ENCODE assay signal across 11 mouse cellular contexts in genomic region chr13:46839236-46839635, GRCm38 (mm10).
"Had no signal": no experiment of that assay in that cellular context is flagged by ENCODE, and none has a peak within 500 bp of the region (broad histone marks: within the 10 kb centered on the region; RNA-seq: fewer than 3 reads in every experiment).

No protein-coding gene starts in this region.

- H3K27me3 ChIP-seq: liver, embryonic 13.5 days; midbrain, embryonic 13.5 days; stomach, embryonic 15.5 days had no signal

- H3K4me1 ChIP-seq: liver, embryonic 13.5 days; stomach, embryonic 15.5 days had no signal

- H3K27ac ChIP-seq: kidney, postnatal 0 days; layer of hippocampus, adult 2 months; liver, embryonic 13.5 days; midbrain, embryonic 10.5 days; stomach, embryonic 15.5 days had no signal

- H3K4me3 ChIP-seq: layer of hippocampus, adult 2 months; liver, embryonic 13.5 days; midbrain, embryonic 10.5 days; midbrain, embryonic 13.5 days; stomach, embryonic 15.5 days had no signal

- H3K36me3 ChIP-seq: liver, embryonic 13.5 days; midbrain, embryonic 13.5 days; stomach, embryonic 15.5 days had no signal

- DNase-seq: layer of hippocampus, adult 9-11 months; liver, embryonic 13.5 days; lung, adult 2 months; right cerebral cortex, postnatal 25 days; thymus, postnatal 25 days had no signal

- ATAC-seq: intestine, embryonic 16.5 days; midbrain, embryonic 13.5 days had no signal

- H3K9ac ChIP-seq: liver, embryonic 13.5 days; midbrain, embryonic 13.5 days; stomach, embryonic 15.5 days had no signal

- H3K9me3 ChIP-seq: midbrain, embryonic 13.5 days; stomach, embryonic 15.5 days had no signal

- H3K4me2 ChIP-seq: liver, embryonic 13.5 days; midbrain, embryonic 13.5 days; stomach, embryonic 15.5 days had no signal
